Mouse (Mus musculus) liver, embryonic 15.5 days (tissue): ENCODE results near the gene Gm10721. TPM values are rescaled to one million over a fixed set of nuclear protein-coding genes. Genes with fewer than 3 reads are reported as not detected.
"Not testable (repeated sequence)": the region's sequence is repeated elsewhere in the genome, so short reads cannot be mapped to it uniquely, and the experiment has no call there.

Source experiments
- ATAC-seq: fragments of 200-750 bp; cut with Nextera tagmentation; 2 replicates; pipeline ENCODE4 v1.8.0; 2017; ENCODE audit warnings: moderate number of reproducible peaks, mild to moderate bottlenecking, moderate library complexity; ENCODE audit not compliant: insufficient read depth
- H3K27ac ChIP-seq: fragments of 300-500 bp; sonication (generic); replicated peaks from 2 replicates; pipeline ENCODE4 v1.5.1; 2015; ENCODE audit warnings: mild to moderate bottlenecking, inconsistent platforms
- H3K27me3 ChIP-seq: fragments of 300-500 bp; sonication (generic); 2 replicates; pipeline ENCODE4 v1.6.1; 2015; ENCODE audit warnings: mild to moderate bottlenecking, inconsistent platforms
- H3K36me3 ChIP-seq: fragments of 300-500 bp; sonication (generic); replicated peaks from 2 replicates; pipeline ENCODE4 v1.6.1; 2015; ENCODE audit warnings: moderate library complexity, mild to moderate bottlenecking, inconsistent platforms
- H3K4me1 ChIP-seq: fragments of 300-500 bp; sonication (generic); replicated peaks from 2 replicates; pipeline ENCODE4 v1.6.1; 2015; ENCODE audit warnings: inconsistent platforms
- H3K4me2 ChIP-seq: fragments of 300-500 bp; sonication (generic); 2 replicates; pipeline ENCODE4 v1.6.1; 2015; ENCODE audit warnings: moderate library complexity, mild to moderate bottlenecking, inconsistent platforms
- H3K4me3 ChIP-seq: fragments of 300-500 bp; sonication (generic); replicated peaks from 2 replicates; pipeline ENCODE4 v1.5.1; 2015; ENCODE audit warnings: mild to moderate bottlenecking, inconsistent platforms
- H3K9ac ChIP-seq: fragments of 300-500 bp; sonication (generic); 2 replicates; pipeline ENCODE4 v1.6.1; 2015; ENCODE audit warnings: moderate library complexity, mild to moderate bottlenecking, inconsistent platforms
- H3K9me3 ChIP-seq: fragments of 300-500 bp; sonication (generic); replicated peaks from 2 replicates; pipeline ENCODE4 v1.6.1; 2016; ENCODE audit warnings: inconsistent platforms
- WGBS: fragments of 180-500 bp; shearing (Covaris S2); methylation state at CpG from one replicate; pipeline ENCODE4 v1.1.7; 2015; ENCODE audit warnings: mixed read lengths; ENCODE audit not compliant: insufficient replicate concordance; 5-methylcytosine and 5-hydroxymethylcytosine counted together
- microRNA-seq: library from miRNA; unstranded; fragments of <30 nt; microRNA quantifications from one replicate; pipeline ENCODE4, GENCODE M21; 2016
- polyA plus RNA-seq: library from polyadenylated mRNA; unstranded; fragments of >200 nt; fragmentation: Nextera tagmentation; extraction: Ambion mirVana; gene quantifications from 2 replicates; pipeline ENCODE4 v1.2.1, GENCODE M21; 2015

The Gm10721 gene
- polyA plus RNA-seq, 1 experiment from 2014 or later = not detected

DNA sequence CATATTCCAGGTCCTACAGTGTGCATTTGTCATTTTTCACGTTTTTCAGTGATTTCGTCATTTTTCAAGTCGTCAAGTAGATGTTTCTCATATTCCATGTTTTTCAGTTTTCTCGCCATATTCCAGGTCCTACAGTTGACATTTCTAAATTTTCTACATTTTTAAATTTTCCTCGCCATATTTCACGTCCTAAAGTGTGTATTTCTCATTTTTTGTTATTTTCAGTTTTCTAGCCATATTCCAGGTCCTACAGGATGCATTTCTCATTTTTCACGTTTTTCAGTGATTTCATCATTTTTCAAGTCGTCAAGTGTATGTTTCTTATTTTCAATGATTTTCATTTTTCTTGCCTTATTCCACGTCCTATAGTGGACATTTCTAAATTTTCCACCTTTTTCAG lies 13.8 kb downstream of the Gm10721 start:
- not testable (repeated sequence) for H3K27ac ChIP-seq, H3K4me3 ChIP-seq, ATAC-seq, H3K9me3 ChIP-seq, H3K4me2 ChIP-seq, H3K9ac ChIP-seq, H3K27me3 ChIP-seq, H3K4me1 ChIP-seq, H3K36me3 ChIP-seq
- 50% methylated on average over 9 of the region's 9 CpGs for WGBS

DNA sequence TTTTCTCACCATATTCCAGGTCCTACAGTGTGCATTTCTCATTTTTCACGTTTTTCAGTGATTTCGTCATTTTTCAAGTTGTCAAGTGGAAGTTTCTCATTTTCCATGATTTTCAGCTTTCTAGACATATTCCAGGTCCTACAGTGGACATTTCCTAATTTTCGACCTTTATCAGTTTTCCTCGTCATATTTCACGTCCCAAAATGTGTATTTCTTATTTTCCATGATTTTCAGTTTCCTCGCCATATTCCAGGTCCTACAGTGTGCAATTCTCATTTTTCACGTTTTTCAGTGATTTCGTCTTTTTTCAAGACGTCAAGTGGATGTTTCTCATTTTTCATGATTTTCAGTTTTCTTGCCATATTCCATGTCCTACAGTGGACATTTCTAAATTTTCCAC lies 14.3 kb downstream of the Gm10721 start:
- H3K4me1 ChIP-seq, H3K9me3 ChIP-seq, H3K27me3 ChIP-seq, H3K9ac ChIP-seq, H3K4me2 ChIP-seq, H3K4me3 ChIP-seq, H3K27ac ChIP-seq, H3K36me3 ChIP-seq, ATAC-seq: not testable (repeated sequence)
- WGBS = 59% methylated on average over 9 of the region's 9 CpGs

DNA sequence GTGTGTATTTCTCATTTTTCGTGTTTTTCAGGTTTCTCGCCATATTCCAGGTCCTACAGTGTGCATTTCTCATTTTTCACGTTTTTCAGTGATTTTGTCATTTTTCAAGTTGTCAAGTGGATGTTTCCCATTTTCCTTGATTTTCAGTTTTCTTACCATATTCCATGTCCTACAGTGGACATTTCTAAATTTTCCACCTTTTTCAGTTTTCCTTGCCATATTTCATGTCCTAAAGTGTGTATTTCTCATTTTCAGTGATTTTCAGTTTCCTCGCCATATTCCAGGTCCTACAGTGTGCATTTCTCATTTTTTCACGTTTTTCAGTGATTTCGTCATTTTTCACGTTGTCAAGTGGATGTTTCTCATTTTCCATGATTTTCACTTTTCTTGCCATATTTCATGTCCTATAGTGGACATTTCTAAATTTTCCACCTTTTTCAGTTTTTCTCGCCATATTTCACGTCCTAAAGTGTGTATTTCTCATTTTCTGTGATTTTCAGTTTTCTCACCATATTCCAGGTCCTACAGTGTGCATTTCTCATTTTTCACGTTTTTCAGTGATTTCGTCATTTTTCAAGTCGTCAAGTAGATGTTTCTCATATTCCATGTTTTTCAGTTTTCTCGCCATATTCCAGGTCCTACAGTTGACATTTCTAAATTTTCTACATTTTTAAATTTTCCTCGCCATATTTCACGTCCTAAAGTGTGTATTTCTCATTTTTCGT lies 16.5 kb downstream of the Gm10721 start:
- not testable (repeated sequence) for ATAC-seq, H3K9me3 ChIP-seq, H3K9ac ChIP-seq, H3K4me3 ChIP-seq, H3K4me2 ChIP-seq, H3K4me1 ChIP-seq, H3K27ac ChIP-seq, H3K27me3 ChIP-seq, H3K36me3 ChIP-seq
- 51% methylated on average over 13 of the region's 16 CpGs for WGBS

DNA sequence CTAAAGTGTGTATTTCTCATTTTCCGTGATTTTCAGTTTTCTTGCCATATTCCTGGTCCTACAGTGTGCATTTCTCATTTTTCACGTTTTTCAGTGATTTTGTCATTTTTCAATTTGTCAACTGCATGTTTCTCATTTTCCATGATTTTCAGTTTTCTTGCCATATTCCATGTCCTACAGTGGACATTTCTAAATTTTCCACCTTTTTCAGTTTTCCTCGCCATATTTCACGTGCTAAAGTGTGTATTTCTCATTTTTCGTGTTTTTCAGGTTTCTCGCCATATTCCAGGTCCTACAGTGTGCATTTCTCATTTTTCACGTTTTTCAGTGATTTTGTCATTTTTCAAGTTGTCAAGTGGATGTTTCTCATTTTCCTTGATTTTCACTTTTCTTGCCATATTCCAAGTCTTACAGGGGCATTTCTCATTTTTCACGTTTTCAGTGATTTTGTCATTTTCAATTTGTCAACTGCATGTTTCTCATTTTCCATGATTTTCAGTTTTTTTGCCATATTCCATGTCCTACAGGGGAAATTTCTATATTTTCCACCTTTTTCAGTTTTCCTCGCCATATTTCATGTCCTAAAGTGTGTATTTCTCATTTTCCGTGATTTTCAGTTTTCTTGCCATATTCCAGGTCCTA lies 17.9 kb downstream of the Gm10721 start:
- not testable (repeated sequence) for ATAC-seq, H3K4me3 ChIP-seq, H3K27ac ChIP-seq, H3K9me3 ChIP-seq, H3K36me3 ChIP-seq, H3K4me1 ChIP-seq, H3K9ac ChIP-seq, H3K27me3 ChIP-seq, H3K4me2 ChIP-seq
- WGBS = 64% methylated on average over 4 of the region's 10 CpGs

DNA sequence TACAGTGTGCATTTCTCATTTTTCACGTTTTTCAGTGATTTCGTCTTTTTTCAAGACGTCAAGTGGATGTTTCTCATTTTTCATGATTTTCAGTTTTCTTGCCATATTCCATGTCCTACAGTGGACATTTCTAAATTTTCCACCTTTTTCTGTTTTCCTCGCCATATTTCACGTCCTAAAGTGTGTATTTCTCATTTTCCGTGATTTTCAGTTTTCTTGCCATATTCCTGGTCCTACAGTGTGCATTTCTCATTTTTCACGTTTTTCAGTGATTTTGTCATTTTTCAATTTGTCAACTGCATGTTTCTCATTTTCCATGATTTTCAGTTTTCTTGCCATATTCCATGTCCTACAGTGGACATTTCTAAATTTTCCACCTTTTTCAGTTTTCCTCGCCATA lies 21.4 kb downstream of the Gm10721 start, which contains the start of gene Gm17535:
TSS of gene Gm17535 (plus strand) at position 301 of the 400 bp plus-strand sequence.
- H3K4me3 ChIP-seq, H3K9ac ChIP-seq, H3K9me3 ChIP-seq, H3K27ac ChIP-seq, H3K36me3 ChIP-seq, ATAC-seq, H3K4me1 ChIP-seq, H3K27me3 ChIP-seq, H3K4me2 ChIP-seq: not testable (repeated sequence)
- WGBS = 37% methylated on average over 2 of the region's 8 CpGs

DNA sequence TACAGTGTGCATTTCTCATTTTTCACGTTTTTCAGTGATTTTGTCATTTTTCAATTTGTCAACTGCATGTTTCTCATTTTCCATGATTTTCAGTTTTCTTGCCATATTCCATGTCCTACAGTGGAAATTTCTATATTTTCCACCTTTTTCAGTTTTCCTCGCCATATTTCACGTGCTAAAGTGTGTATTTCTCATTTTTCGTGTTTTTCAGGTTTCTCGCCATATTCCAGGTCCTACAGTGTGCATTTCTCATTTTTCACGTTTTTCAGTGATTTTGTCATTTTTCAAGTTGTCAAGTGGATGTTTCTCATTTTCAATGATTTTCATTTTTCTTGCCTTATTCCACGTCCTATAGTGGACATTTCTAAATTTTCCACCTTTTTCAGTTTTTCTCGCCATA lies 23.6 kb downstream of the Gm10721 start, which contains the start of gene Gm10715:
TSS of gene Gm10715 (plus strand) at position 301 of the 400 bp plus-strand sequence.
- WGBS = 69% methylated on average over 8 of the region's 8 CpGs
- H3K9ac ChIP-seq, H3K27ac ChIP-seq, ATAC-seq, H3K9me3 ChIP-seq, H3K4me3 ChIP-seq, H3K4me1 ChIP-seq, H3K27me3 ChIP-seq, H3K4me2 ChIP-seq, H3K36me3 ChIP-seq: not testable (repeated sequence)

DNA sequence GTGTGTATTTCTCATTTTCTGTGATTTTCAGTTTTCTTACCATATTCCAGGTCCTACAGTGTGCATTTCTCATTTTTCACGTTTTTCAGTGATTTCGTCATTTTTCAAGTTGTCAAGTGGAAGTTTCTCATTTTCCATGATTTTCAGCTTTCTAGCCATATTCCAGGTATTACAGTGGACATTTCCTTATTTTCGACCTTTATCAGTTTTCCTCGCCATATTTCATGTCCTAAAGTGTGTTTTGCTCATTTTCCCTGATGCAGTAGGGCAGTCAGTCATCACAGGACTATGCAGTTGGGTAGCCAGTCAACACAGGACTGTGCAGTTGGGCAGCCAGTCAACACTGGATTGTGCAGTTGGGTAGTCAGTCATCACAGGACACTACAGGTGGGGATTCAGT lies 25.2 kb downstream of the Gm10721 start:
- not testable (repeated sequence) for H3K9me3 ChIP-seq, H3K4me1 ChIP-seq, H3K27me3 ChIP-seq, H3K27ac ChIP-seq, H3K9ac ChIP-seq, H3K4me2 ChIP-seq, ATAC-seq, H3K4me3 ChIP-seq, H3K36me3 ChIP-seq
- 46% methylated on average over 4 of the region's 4 CpGs for WGBS

Small RNA genes within 50 kb of the gene (microRNA-seq; reads per million reads assigned to microRNA genes)
- not detected for gene Mir101c

Other genes with a start within 250 kb of the Gm10721 start
- not detected in 2 replicates for gene Gm10722, start 12.2 kb upstream of the Gm10721 start, polyA plus RNA-seq
- gene Gm11168, start 9.8 kb upstream of the Gm10721 start, polyA plus RNA-seq = not detected in 2 replicates
- gene Gm10720, start 2.5 kb downstream of the Gm10721 start, polyA plus RNA-seq = not detected in 2 replicates
- not detected in 2 replicates for gene Gm10719, start 4.3 kb downstream of the Gm10721 start, polyA plus RNA-seq
- gene Gm10718, start 10.4 kb downstream of the Gm10721 start, polyA plus RNA-seq = not detected in 2 replicates
- not detected in 2 replicates for gene Gm10717, start 12.3 kb downstream of the Gm10721 start, polyA plus RNA-seq
- gene Gm17535, start 21.5 kb downstream of the Gm10721 start, polyA plus RNA-seq = not detected in 2 replicates
- gene Gm10715, start 23.7 kb downstream of the Gm10721 start, polyA plus RNA-seq = not detected in 2 replicates